In the genomic region with DNA sequence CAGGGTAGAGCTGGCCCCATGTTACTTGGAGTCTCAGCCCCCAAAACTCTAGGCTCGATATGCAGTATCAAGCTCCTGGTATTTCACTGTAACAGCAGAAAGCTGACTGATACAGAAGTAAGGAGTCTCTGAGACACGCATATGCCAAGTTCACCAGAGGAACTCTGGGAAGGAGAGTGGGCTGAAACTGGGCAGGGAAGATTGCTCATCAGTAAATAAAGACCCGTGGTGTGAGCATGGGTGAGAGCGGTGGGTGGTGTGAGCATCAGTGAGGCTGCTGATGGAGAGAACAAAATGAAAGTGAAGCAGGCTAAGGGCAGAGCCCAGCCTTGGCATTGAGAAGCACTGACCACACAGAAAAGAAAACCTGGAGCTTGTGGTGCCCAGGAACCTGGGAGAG, we compare ENCODE assay signal across 21 mouse cellular contexts.
"Had no signal": no experiment of that assay in that cellular context is flagged by ENCODE, and none has a peak within 500 bp of the region (broad histone marks: within the 10 kb centered on the region; RNA-seq: fewer than 3 reads in every experiment).

No protein-coding gene starts in this region.

- H3K4me3 ChIP-seq: limb, embryonic 10.5 days; limb, embryonic 13.5 days; liver, embryonic 12.5 days; liver, embryonic 15.5 days; lung, embryonic 15.5 days; midbrain, embryonic 10.5 days; midbrain, embryonic 13.5 days; myocyte; neural tube, embryonic 13.5 days had no signal

- DNase-seq: kidney, adult 18-20 months; kidney, adult 9 months; kidney, postnatal 14 days; kidney, postnatal 4 days; liver; lung, adult 18-20 months; lung, postnatal 10 days; lung, postnatal 36 days; thymus, adult 2 months; thymus, postnatal 14 days; thymus, postnatal 4 days had no signal

- H3K27ac ChIP-seq: limb, embryonic 10.5 days; limb, embryonic 13.5 days; liver, embryonic 12.5 days; liver, embryonic 15.5 days; lung, embryonic 15.5 days; midbrain, embryonic 10.5 days; midbrain, embryonic 13.5 days; neural tube, embryonic 13.5 days; stomach, postnatal 0 days had no signal
